Mouse (Mus musculus) skeletal muscle tissue, postnatal 0 days (tissue): ENCODE results near the gene Rfx6. TPM values are rescaled to one million over a fixed set of nuclear protein-coding genes. Genes with fewer than 3 reads are reported as not detected.

Experiments used
- polyA plus RNA-seq: library from polyadenylated mRNA; unstranded; fragments of >200 nt; fragmentation: Nextera tagmentation; extraction: Ambion mirVana; gene quantifications from 2 replicates; pipeline ENCODE4 v1.2.1, GENCODE M21; 2015

Gene Rfx6
- not detected in 2 replicates for polyA plus RNA-seq

GRCm38 (mm10) chr10:51677548-51678250, at the start of gene Rfx6:
Rfx6 (plus strand) TSS chr10:51677756.

GRCm38 (mm10) chr10:51631411-51632136, 46.0 kb upstream of the Rfx6 start, which contains the start of gene Gprc6a:
Gprc6a (minus strand) TSS chr10:51631461.

Other genes with a start within 250 kb of the Rfx6 start
- gene Gm49339, start 197.1 kb upstream of the Rfx6 start, polyA plus RNA-seq = 1.2 and 2.0 TPM in 2 replicates
- gene Lilr4b, start 197.1 kb upstream of the Rfx6 start, polyA plus RNA-seq = 3.9 and 4.4 TPM in 2 replicates
- 6.6 and 8.2 TPM in 2 replicates for gene Lilrb4a, start 186.8 kb upstream of the Rfx6 start, polyA plus RNA-seq
- 0.29 TPM in 1 of 2 replicates, not detected in the other for gene Fam162b, start 87.2 kb upstream of the Rfx6 start, polyA plus RNA-seq
- not detected in 2 replicates for gene Gprc6a, start 46.3 kb upstream of the Rfx6 start, polyA plus RNA-seq